Mouse (Mus musculus): ENCODE measurements around the gene Izumo4.

Gene Izumo4

DNA sequence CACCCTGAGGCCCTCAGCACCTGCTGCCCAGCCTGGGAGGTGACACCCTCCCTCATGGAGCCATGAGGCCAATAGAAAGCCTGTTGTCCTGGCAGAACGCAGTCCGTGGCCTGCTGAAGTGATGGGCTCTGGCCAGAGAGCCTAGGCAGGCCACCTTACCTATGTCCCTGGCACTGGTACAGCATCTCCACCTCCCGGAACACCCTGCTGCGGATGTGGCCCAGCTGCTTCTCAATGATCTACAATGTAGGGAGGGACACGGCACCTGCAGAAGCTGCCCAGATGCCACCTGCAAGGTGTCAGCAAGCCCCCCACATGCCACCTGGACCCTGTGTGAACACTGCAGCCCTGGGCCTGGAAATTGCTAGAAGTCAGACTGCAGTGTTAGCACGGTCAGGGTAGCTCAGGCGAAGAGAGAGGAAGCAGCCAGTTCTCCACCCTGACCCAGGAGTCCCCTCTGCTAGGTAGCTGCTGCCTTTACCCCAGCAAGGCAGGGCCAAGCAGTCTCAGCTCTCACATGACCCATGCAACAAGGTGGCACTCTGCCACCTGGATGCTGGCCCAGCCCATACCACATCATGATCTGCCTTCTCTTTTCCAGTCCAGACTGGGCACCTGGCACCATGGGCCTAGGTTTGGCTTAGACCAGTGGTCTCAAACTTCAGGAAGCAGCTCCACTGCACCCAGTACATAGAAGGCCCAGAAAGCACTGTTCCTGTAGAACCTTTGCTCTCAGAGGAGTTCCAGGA lies 32.1 kb upstream of the Izumo4 start:
- DNase-seq (ENCODE audit: low spot score): no peak

DNA sequence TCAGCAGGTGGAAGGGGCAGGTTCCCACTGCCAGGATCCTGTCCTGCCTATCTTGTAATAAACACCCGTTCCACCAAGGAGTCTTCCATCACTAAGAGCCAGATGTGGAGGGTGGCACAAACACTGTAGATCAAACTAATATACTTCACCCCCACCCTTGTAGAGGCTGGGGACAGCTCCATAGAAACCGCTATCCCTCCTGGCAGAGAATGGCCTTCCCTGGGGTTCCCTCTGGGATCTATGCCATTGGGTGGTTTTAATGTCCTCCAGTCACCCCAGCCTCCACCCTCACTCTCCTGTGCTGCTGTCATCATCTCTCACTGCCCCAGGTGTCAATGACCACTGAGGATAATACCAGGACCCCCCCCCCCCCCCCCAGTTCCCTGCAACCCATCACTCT lies 31.5 kb upstream of the Izumo4 start:
- DNase-seq (ENCODE audit: low spot score): no peak

DNA sequence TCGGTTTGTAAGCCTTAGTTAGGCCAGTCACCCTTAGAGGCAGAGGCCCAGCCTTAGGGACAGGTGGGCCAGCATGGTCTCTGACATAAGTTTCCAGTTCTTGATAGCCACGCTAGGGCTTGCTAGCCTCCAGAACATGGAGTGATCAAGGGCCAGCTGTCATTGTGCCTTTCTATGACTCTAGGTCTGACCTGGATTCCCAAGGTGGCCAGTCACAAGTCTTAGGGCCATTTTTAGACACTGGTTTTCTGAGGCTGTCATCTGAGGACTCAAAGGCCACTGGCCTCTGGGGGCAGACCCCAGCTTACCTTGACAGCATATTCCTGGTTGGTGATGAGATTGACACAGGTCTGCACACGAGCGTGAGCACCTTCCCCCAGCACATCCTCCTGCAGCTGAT lies 30.7 kb upstream of the Izumo4 start:
- DNase-seq (ENCODE audit: low spot score): no peak

DNA sequence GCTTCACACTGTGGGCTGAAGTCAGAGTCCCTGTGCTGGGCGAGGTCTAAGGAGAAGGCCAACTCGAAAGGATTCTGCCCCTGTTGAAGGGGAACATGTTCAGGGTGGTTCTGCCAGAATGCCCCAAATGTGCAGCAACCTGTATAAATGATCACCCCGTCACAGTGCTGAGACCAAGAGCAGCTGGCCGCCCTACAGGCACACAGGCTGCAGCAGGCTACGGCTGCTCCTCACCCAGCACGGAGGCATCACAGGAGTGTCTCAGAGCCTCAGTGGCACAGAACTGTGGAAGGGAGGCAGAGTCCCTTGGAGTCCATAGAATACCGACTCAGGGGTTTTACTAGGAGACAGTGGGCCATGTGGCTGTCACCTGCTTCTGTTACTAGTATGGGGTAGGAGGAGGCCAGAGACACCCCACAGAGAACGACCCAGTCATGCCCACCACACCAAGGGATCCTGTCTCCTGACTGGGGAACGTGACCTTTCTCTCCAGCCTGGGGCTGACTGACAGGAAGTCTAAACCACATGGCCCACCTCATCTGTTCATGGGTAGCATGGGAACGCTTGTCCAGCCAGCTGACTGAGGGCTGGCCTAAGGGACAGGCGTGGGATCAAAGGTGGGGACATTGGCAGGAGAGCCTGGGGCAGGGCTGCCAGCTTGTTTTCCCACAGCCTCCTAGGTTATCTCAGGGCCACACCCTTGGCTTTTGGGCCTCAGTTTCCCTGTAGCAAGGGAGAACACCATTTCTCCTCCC lies 29.9 kb upstream of the Izumo4 start:
- DNase-seq (ENCODE audit: low spot score): no peak

DNA sequence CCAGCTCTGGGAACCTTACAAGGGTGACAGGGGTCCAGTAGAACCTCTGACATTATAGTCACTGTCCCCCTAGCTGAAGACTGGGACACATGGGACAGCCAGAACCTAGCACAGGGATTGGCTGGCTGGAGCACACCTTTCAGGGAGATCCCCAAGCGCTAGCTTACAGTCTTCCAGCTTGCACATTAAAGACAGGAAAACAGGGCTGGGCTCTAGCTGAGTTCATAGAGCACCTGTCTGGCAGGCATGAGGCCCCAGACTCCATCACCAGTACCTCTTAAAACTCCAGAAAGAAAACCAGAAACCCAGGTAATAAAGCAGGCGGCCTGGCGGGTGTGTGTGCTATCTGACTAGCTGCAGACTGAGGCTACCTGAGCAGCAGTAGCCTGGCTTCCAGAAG lies 28.3 kb upstream of the Izumo4 start:
- DNase-seq (ENCODE audit: low spot score): no peak

DNA sequence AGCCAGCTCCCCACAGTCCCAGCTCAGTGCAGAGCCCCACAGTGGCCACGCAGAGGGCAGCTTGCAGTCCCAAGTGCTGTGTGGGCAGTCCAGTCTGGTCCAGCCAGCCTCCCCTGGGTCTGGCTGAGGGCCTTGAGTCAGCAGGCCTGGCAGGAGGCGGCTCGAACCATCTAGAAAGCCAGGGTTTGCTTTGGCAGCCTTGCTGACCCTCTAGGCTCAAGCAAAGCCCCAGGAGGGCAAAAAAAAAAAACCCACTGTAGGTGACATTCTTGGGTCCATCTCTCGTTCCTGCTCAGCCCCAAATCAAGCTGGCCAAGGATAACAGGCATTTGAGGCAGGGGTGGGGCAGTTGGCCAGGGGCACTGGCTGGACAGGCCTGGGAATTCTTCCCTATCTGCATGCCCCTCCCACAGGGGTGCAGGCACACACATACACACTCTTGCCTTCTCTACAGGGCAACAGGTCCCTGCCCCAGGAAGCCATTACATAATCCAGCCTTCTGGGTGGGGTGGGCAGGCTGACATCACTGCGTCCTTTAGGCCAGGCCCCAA lies 27.7 kb upstream of the Izumo4 start:
- no peak for DNase-seq (ENCODE audit: low spot score)

DNA sequence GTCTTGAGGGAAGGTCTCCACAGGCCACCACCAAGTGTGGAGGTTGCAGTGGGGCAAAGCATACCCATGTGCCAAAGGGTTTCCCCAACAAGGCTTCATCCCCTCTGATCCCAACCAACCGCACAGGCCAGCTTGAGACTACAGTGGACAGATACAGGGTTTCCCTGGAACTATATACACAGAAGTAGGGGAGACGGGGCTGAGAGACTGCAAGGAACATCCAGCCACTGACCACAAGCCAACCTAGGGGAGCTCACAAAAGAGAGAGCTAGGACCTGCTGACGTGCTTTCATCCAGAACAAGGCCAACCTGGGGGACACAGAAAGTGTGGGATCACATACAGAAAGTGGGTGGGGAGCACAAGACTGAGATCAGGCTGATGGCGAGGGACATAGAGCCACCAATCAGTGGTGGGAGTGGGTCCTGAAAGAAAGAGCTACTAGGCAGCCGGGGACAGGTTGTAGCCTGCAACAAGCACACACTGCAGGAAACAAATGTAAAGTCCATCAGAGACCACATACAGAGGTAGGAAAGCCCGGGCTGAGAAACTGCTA lies 27.1 kb upstream of the Izumo4 start:
- DNase-seq (ENCODE audit: low spot score): no peak

DNA sequence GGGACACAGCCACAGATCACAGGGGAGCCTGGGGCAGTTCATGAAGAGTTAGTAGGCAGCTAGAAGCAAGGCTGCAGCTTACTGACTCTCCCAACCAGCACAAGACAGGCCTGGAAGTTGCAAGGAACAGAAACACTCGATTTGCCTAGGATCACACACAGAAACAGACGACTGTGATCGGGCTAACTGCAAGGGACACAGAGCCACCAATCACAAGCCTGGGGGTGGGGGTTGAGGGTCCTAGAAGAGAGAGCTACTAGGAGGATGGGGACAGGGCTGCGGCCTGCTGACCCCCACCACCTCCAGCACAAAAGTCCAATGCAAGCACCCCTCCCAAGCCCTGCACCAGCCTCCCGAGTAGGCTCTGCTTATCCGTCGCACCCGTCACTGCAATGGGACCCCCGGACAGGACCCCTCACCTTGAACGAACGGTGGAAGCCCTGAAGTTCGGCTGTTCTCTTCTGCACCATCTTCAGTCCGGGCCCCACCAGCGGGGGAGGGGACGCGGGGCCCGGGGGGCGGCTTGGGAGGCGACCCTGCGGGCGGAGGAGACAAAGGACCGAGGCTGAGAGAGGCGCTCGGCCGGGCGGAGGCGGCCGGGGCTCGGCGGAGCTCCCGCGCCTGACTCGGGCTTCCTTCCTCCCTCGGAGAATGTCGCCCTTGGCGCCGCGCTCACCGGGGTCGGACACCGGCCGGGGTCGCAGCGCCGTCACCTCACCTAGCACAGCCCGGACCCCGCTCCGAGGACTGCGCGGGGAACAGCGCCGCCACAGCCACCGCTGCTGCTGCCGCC lies 26.4 kb upstream of the Izumo4 start:
- no peak for DNase-seq (ENCODE audit: low spot score)

DNA sequence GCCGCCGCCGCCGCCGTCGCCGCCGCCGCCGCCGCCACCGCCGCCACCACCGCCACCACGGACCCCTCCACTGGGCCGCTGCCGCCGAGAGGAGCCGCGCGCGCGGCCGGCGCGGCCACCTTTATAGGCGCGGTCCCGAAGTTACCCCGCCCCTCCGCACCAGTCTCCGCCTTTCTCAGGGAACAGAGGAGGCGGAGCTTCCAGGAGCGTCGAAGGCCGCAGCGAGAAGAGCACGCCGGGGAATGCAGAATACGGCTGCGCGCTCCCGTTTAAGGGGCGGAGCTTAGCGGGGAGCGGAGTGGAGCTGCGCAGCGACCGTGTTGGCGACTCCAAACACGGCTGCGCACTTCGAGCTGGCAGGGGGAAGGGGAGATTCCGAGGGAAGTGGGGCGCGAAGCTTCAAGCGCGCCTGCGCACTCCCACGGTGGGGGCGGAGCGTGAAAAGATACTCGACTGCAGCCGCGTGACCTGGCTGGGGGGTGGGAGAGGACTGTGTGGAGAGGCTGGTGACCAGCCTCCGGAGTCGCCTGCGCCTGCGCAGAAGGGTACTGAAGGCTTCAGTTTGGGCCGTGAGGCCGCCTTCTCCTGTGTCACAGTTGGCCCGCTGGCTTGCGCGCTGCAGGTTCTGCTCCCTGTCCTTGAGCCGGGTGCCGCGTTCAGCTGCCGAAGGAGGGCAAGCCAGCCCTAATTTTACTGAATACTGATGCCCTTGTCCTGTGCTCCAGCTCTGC lies 25.6 kb upstream of the Izumo4 start:
- DNase-seq (ENCODE audit: low spot score): peak; percentile 97

DNA sequence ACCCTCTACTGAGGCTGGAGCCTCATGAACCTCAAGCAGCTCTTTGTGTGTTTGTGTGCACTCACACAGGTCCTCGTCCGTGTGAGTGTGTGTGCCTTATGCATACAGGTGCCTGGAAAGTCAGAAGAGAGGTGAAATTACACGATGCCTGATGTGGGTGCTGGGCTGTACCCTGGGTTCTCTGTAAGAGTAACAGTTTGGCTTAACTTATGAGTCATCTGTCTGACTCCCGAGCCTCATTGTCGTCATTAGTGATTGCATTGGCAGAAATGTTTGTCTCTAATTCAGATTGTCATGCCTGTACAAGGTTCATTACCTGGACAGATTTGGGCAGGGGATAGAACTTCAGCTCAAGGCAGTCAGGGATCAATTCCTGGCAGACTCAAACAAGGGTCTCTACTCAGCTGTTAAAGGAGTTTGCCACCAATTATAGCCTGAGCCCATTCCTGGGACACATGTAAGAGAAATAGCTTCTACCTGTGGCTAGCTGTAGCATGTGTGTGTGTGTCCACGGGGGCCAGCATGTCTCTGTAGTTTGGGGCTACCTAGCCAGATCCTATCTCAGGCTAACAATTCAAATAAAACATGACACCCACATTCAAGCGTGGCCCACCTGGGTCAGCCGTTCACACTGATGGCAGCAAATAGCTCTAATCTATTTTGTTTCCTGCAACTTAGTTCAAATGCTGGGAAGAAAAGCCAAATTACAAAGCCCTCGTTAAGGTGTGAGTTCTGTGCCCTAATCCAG lies 24.7 kb upstream of the Izumo4 start:
- no peak for DNase-seq (ENCODE audit: low spot score)

DNA sequence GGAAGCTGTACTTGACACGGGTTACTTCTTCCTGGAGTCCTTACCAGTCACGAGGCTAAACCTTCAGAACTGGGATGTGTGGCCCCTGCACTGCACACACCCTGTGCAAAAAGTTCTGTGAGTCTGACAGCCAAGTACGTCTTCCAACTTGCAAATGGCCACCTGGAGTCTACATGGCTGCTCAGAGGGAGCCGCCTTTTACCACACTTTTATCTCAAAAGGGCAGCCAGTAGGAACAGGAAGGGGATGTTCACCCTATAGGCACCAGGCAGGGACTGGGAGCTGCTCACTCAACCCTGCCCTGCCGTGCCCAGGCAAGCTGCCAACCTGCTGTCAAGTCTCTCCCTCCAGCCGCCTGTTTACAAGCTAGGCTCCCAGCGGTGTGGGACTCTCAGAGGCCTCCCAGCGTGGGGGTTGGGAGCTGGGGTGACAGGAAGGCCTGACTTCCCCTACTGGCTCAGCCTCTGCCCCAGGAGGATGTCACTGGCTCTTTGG lies 24.0 kb upstream of the Izumo4 start, which contains the start of gene Mknk2:
Mknk2 (minus strand) TSS at position 171 of the 495 bp plus-strand sequence.
- DNase-seq (ENCODE audit: low spot score): peak; percentile 79

DNA sequence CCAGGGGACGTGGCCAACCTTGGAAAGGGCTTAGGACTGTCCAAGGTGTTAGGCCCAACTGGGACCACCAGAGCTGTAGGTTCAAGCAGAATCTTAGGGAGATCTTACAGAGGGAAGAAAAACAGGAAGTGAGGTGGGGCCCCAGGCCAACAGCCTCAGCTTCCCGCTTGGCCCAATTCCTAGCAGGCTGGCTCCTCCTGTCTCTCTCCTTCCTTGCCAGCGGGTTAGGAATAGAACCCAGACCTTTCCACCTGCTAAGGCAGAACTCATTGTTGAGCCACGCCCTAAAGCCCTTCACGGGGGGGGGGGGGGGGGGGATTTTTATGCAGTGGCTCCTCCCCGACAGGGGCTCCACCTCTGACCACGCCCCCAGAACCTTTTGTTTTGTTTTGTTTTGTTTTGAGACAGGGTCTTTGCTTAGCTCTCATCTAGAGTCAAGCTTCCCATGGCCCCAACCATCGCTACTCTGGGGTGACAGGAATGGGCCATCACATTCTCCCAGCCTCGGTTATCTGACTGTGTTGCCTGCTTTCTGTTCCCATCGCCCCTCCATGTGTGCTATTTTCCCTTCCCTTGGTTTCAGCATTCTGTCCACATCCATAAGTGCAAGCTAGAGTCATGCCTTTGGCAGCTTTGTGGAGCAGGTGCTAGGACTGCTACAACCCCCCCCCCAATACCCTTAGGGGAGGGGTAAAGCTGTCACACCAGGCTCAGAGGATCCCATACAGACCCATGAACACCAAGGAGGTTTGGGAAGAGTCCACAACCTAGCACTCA lies 23.2 kb upstream of the Izumo4 start:
- DNase-seq (ENCODE audit: low spot score): no peak

DNA sequence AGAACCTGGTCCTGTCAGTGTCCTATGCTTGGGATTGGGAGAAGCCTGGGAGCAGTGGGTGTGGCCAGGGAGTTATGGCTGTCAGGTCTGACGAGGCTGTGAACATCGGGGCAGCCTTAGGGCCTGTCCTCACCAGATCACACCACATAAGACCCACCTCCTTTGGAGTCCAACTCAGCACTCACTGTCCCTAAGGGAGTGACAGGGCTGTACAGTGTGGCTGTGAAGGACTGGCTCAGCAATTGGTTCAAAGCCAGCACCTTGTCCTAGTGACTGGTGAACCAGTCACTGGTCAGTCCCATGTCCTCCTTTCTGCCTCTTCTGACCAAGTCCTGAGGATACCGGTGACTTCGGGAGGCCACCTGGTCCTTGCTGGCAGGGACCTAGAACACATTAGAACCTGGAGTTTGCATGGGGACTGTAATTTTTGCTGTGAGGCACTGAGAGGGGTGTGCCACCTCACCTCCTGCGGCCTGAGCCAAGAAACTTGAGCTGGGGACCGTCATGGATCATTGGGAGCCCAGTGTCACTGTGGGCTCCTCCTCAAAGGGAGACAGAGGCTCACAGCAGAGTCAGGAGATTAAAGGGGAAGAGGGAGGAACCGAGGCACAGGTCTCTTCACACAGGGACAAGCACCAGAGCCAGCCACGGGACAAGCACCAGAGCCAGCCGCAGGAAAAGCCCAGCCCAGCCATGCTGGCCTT lies 22.3 kb upstream of the Izumo4 start:
- no peak for DNase-seq (ENCODE audit: low spot score)

DNA sequence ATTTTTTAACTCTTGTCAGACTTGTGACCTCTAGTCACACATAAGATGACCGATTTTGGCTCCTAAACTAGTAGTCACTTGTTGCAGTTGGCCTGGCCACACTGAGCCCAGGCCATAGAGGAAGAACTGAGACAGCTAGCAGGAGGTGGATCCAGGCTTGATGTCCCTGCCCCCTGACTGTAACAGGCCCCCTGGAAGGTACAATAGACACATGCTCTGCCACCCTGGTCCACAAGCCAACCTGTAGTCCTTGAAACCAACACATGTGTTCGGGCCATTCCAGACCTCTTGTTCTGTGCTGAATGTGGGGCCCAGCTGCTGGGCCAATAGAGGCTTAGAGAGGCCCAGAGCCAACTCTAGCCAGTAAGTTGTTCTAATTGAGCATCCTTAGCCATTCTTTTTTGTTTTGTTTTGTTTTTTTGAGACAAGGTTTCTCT lies 21.7 kb upstream of the Izumo4 start:
- no peak for DNase-seq (ENCODE audit: low spot score)

DNA sequence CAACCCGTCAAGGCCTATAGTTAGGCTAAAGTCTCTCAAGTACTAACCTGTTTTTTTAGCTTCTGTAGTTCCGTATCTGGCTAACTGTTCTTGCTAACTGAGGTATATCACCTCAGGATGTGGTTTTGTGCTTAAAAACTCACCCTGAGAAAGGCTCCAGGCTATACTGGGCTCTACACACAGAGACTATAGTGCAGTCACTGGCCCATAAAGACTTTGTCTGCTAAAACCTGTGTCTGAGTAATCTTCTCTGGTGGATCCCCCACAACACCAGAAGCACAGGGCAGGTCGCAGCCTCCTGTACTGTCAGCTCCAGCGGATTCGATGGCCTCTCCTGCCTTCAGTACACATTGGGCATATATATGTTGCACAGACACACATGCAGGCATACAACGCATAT lies 20.0 kb upstream of the Izumo4 start:
- no peak for DNase-seq (ENCODE audit: low spot score)

DNA sequence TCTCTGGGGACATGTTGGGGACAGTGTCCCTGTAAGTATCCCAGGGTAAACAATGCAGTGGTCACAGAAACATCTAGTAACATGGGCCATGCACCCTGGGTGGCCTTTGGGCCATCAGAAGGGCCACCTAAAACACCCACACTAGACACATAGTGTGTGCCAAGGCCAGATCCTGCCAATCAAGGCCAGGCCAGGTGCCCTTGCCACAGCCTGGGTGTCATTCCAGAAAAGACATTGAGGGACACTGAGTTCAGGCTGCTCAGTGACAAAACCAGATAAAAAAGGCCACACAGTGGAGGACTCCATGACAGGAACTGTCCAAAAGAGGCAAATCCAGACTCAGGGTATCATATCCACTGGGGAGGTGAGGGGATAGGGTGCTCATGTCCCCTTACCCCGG lies 18.3 kb upstream of the Izumo4 start:
- no peak for DNase-seq (ENCODE audit: low spot score)

DNA sequence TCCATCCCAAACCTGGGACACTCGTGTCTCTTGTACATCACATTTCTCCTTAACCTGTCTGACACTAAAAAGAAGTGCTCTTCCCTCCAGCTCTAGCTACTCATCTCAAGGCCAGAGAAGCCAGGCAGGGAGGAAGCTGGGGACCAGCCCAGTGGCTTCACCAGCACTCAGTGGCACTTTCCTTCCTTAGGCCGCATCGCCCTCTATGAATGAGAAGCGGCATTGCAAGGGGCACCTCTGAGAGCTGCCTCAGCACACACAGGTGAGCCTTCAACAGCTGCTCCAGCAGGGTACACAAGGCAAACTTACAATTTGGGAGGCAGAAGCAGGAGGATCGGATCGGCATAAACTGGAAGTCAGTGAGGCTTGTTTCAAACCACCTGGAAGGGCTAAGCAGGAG lies 17.8 kb upstream of the Izumo4 start:
- DNase-seq (ENCODE audit: low spot score): no peak

DNA sequence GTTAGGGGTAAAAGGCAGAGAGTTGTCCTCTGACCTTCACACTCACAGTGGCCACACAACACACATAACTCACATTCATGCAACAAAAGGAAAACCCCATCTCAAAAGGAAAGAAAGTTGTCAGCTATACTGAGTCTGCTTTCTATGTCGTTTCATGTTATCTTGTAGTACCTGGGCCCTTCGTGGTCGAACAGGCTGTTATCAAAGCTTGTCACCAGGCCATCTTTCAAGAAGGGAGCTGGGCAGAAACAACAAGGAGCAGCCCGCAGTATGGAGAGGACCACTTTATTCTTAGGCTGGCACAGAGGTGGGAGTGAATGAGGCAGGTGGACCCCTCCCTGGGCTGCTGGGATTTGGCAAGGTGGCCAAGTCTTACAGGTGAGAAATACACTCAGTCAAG lies 17.0 kb upstream of the Izumo4 start:
- no peak for DNase-seq (ENCODE audit: low spot score)

DNA sequence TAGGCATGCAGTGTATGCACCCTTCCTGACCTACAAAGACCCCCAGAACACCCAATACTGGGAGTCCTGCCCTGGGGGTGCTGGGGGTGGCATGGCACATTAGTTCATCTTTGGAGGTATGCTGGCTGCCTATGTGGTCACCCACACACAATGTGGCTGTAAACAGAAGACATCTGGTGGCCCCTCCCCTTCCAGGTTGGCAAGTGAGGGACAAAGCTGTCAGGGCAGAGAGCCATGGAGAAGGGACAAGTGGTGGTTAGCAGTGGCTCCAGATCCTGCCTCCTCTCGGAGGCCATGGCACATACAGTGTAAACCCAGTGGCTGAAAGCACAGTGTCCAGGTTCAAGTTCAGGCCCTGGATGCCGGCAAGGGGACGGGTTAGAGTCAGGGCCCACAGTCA lies 15.4 kb upstream of the Izumo4 start:
- no peak for DNase-seq (ENCODE audit: low spot score)

Data from layer of hippocampus, adult 9-10 months (tissue).